Mouse (Mus musculus): ENCODE data around the gene Zfp653. TPM values are rescaled to one million over a fixed set of nuclear protein-coding genes. Genes with fewer than 3 reads are reported as not detected.

The Zfp653 gene
- polyA plus RNA-seq, 1 experiment from 2014 or later = 10.2 TPM

GRCm38 (mm10) chr9:22065642-22066041 is 5.5 kb downstream of the Zfp653 start:
- WGBS = 96% methylated on average over 11 of the region's 11 CpGs
- peaks cover 10% of the 10 kb centered on the region for H3K4me1 ChIP-seq
- H3K27me3 ChIP-seq (replicated peaks; ENCODE audit: low read depth, poor library complexity, severe bottlenecking) = no peaks in the 10 kb centered on the region
- no peak overlapping the region for H3K27ac ChIP-seq (replicated peaks)
- DNase-seq (ENCODE audit: low spot score) = no peak
- no peak overlapping the region for H3K4me3 ChIP-seq
- H3K36me3 ChIP-seq (replicated peaks) = peaks cover 89% of the 10 kb centered on the region
- H3K9me3 ChIP-seq = no peaks in the 10 kb centered on the region

GRCm38 (mm10) chr9:22064341-22064740 is 6.8 kb downstream of the Zfp653 start:
- DNase-seq (ENCODE audit: low spot score) = no peak
- H3K27me3 ChIP-seq (replicated peaks; ENCODE audit: low read depth, poor library complexity, severe bottlenecking) = no peaks in the 10 kb centered on the region
- H3K9me3 ChIP-seq = no peaks in the 10 kb centered on the region
- 89% methylated on average over 3 of the region's 3 CpGs for WGBS
- H3K36me3 ChIP-seq (replicated peaks) = peaks cover 91% of the 10 kb centered on the region
- H3K4me1 ChIP-seq = no peaks in the 10 kb centered on the region
- no peak overlapping the region for H3K27ac ChIP-seq (replicated peaks)
- H3K4me3 ChIP-seq = no peak overlapping the region

- Histone ChIP-seq H3K36me3 (replicated peaks) (peaks cover 92% of the 10 kb centered on the region), H3K4me3 (no peak overlapping the region), H3K27me3 (replicated peaks; ENCODE audit: low read depth, poor library complexity, severe bottlenecking) (peaks cover 2% of the 10 kb centered on the region; the same call in 1 of the 2 replicates), H3K27ac (replicated peaks) (no peak overlapping the region), H3K9me3 (no peaks in the 10 kb centered on the region), H3K4me1 (no peaks in the 10 kb centered on the region)
- WGBS = 80% methylated on average over 2 of the region's 2 CpGs
- DNase-seq (ENCODE audit: low spot score) = no peak
Measured at GRCm38 (mm10) chr9:22061339-22061738, 9.8 kb downstream of the Zfp653 start.

- Histone ChIP-seq H3K9me3 (no peaks in the 10 kb centered on the region), H3K36me3 (replicated peaks) (peaks cover 58% of the 10 kb centered on the region)
- 89% methylated on average over 9 of the region's 9 CpGs for WGBS
Measured at GRCm38 (mm10) chr9:22058011-22058424, 13.2 kb downstream of the Zfp653 start.

GRCm38 (mm10) chr9:22057031-22057517 is 14.1 kb downstream of the Zfp653 start:
- H3K4me1 ChIP-seq = peaks cover 15% of the 10 kb centered on the region
- H3K36me3 ChIP-seq (replicated peaks) = peaks cover 49% of the 10 kb centered on the region
- H3K4me3 ChIP-seq = no peak overlapping the region
- no peak for DNase-seq (ENCODE audit: low spot score)
- no peaks in the 10 kb centered on the region for H3K9me3 ChIP-seq
- 90% methylated on average over 9 of the region's 9 CpGs for WGBS
- peaks cover 43% of the 10 kb centered on the region for H3K27me3 ChIP-seq (replicated peaks; ENCODE audit: low read depth, poor library complexity, severe bottlenecking)
- H3K27ac ChIP-seq (replicated peaks) = no peak overlapping the region

More at GRCm38 (mm10) chr9:22058011-22058424, 13.2 kb downstream of the Zfp653 start:
- peaks cover 34% of the 10 kb centered on the region for H3K27me3 ChIP-seq (replicated peaks; ENCODE audit: low read depth, poor library complexity, severe bottlenecking)
- peaks cover 15% of the 10 kb centered on the region for H3K4me1 ChIP-seq
- no peak overlapping the region for H3K4me3 ChIP-seq
- no peak for DNase-seq (ENCODE audit: low spot score)
- H3K27ac ChIP-seq (replicated peaks) = no peak overlapping the region

GRCm38 (mm10) chr9:22056303-22056910 is 14.8 kb downstream of the Zfp653 start:
- Histone ChIP-seq H3K36me3 (replicated peaks) (peaks cover 42% of the 10 kb centered on the region), H3K27me3 (replicated peaks; ENCODE audit: low read depth, poor library complexity, severe bottlenecking) (peaks cover 50% of the 10 kb centered on the region)

GRCm38 (mm10) chr9:22055713-22056112 is 15.5 kb downstream of the Zfp653 start:
- H3K27me3 ChIP-seq (replicated peaks; ENCODE audit: low read depth, poor library complexity, severe bottlenecking) = peaks cover 57% of the 10 kb centered on the region
- H3K9me3 ChIP-seq = no peaks in the 10 kb centered on the region
- 36% methylated on average over 29 of the region's 29 CpGs for WGBS
- no peak overlapping the region for H3K27ac ChIP-seq (replicated peaks)
- DNase-seq (ENCODE audit: low spot score) = peak; percentile 14
- H3K36me3 ChIP-seq (replicated peaks) = peaks cover 35% of the 10 kb centered on the region
- no peak overlapping the region for H3K4me3 ChIP-seq
- peaks cover 28% of the 10 kb centered on the region for H3K4me1 ChIP-seq

More at GRCm38 (mm10) chr9:22056303-22056910, 14.8 kb downstream of the Zfp653 start:
- H3K27ac ChIP-seq (replicated peaks) = no peak overlapping the region
- no peak overlapping the region for H3K4me3 ChIP-seq
- H3K9me3 ChIP-seq = no peaks in the 10 kb centered on the region
- peaks cover 21% of the 10 kb centered on the region for H3K4me1 ChIP-seq
- 79% methylated on average over 9 of the region's 9 CpGs for WGBS
- no peak for DNase-seq (ENCODE audit: low spot score)

GRCm38 (mm10) chr9:22054411-22055076 is 16.6 kb downstream of the Zfp653 start:
- DNase-seq (ENCODE audit: low spot score) = peak; percentile 80
- peak overlapping the region; percentile 41 for H3K4me3 ChIP-seq
- WGBS = 2% methylated on average over 32 of the region's 32 CpGs
- H3K9me3 ChIP-seq = no peaks in the 10 kb centered on the region
- no peak overlapping the region for H3K27ac ChIP-seq (replicated peaks)
- peaks cover 68% of the 10 kb centered on the region for H3K27me3 ChIP-seq (replicated peaks; ENCODE audit: low read depth, poor library complexity, severe bottlenecking)
- H3K36me3 ChIP-seq (replicated peaks) = peaks cover 28% of the 10 kb centered on the region
- peaks cover 40% of the 10 kb centered on the region for H3K4me1 ChIP-seq

- H3K27ac ChIP-seq (replicated peaks) = no peak overlapping the region
- H3K27me3 ChIP-seq (replicated peaks; ENCODE audit: low read depth, poor library complexity, severe bottlenecking) = peaks cover 77% of the 10 kb centered on the region
- DNase-seq (ENCODE audit: low spot score) = peak; percentile 68
- peaks cover 19% of the 10 kb centered on the region for H3K36me3 ChIP-seq (replicated peaks)
- 42% methylated on average over 7 of the region's 7 CpGs for WGBS
- no peaks in the 10 kb centered on the region for H3K9me3 ChIP-seq
- H3K4me1 ChIP-seq = peaks cover 45% of the 10 kb centered on the region
- no peak overlapping the region for H3K4me3 ChIP-seq
Measured at GRCm38 (mm10) chr9:22053657-22054056, 17.5 kb downstream of the Zfp653 start.

GRCm38 (mm10) chr9:22051958-22052254 is 19.3 kb downstream of the Zfp653 start, which contains the start of gene Elavl3:
Elavl3 (minus strand) TSS chr9:22052023.
- Histone ChIP-seq H3K36me3 (replicated peaks) (peaks cover 1% of the 10 kb centered on the region; the same call in 1 of the 2 replicates), H3K4me1 (peaks cover 54% of the 10 kb centered on the region), H3K27ac (replicated peaks) (peak within 1 kb of the TSS; percentile 80), H3K9me3 (no peaks in the 10 kb centered on the region), H3K4me3 (peak within 1 kb of the TSS; percentile 65), H3K27me3 (replicated peaks; ENCODE audit: low read depth, poor library complexity, severe bottlenecking) (peaks cover 85% of the 10 kb centered on the region)
- 2% methylated on average over 18 of the region's 28 CpGs for WGBS
- DNase-seq (ENCODE audit: low spot score) = peak; percentile 73

GRCm38 (mm10) chr9:22051161-22051957 is 19.8 kb downstream of the Zfp653 start:
- Histone ChIP-seq H3K36me3 (replicated peaks) (no peaks in the 10 kb centered on the region), H3K4me1 (peaks cover 54% of the 10 kb centered on the region), H3K4me3 (peak overlapping the region; percentile 65), H3K27ac (replicated peaks) (peak overlapping the region; percentile 80), H3K9me3 (no peaks in the 10 kb centered on the region), H3K27me3 (replicated peaks; ENCODE audit: low read depth, poor library complexity, severe bottlenecking) (peaks cover 83% of the 10 kb centered on the region)
- peak; percentile 44 for DNase-seq (ENCODE audit: low spot score)
- WGBS = under 1% methylated on average over 62 of the region's 67 CpGs

GRCm38 (mm10) chr9:22050351-22050889 is 20.8 kb downstream of the Zfp653 start:
- Histone ChIP-seq H3K4me1 (peaks cover 50% of the 10 kb centered on the region), H3K4me3 (peak overlapping the region; percentile 65), H3K27ac (replicated peaks) (peak overlapping the region; percentile 80), H3K9me3 (no peaks in the 10 kb centered on the region), H3K27me3 (replicated peaks; ENCODE audit: low read depth, poor library complexity, severe bottlenecking) (peaks cover 73% of the 10 kb centered on the region), H3K36me3 (replicated peaks) (no peaks in the 10 kb centered on the region)
- DNase-seq (ENCODE audit: low spot score) = peak; percentile 86
- WGBS = under 1% methylated on average over 43 of the region's 43 CpGs
